Mouse (Mus musculus) thymus, postnatal 0 days (tissue): Measurements from ENCODE around the gene Sox11. TPM values are rescaled to one million over a fixed set of nuclear protein-coding genes. Genes with fewer than 3 reads are reported as not detected.

Experiments
- DNase-seq: peaks from one replicate; pipeline ENCODE4 v3.0.0-alpha.2; 2015; ENCODE audit warnings: low spot score
- polyA plus RNA-seq: library from polyadenylated mRNA; unstranded; fragments of >200 nt; fragmentation: Nextera tagmentation; extraction: Ambion mirVana; gene quantifications from 2 replicates; pipeline ENCODE4 v1.2.1, GENCODE M21; 2015

Gene Sox11
- polyA plus RNA-seq, 1 experiment from 2014 or later: 0.36 TPM

DNA sequence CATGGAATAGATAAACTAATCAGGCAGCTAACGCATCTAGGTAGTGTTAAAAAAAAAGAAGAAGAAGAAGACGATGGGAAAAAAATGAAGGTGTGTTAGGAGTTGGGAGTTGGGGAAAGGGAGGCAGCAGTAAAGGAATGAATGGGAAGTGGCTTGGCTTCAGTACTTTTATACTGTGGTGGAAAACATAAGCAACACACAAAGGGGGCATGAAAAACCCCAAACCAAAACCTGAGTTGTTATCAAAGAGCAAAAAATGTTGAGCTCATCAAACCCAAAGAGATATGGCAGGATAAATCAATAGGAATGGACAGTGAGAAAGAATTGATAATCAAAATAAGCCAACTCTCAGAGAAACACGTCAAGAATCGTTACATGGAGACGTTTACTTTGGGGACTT is 5.6 kb downstream of the Sox11 start:
- DNase-seq: no peak

DNA sequence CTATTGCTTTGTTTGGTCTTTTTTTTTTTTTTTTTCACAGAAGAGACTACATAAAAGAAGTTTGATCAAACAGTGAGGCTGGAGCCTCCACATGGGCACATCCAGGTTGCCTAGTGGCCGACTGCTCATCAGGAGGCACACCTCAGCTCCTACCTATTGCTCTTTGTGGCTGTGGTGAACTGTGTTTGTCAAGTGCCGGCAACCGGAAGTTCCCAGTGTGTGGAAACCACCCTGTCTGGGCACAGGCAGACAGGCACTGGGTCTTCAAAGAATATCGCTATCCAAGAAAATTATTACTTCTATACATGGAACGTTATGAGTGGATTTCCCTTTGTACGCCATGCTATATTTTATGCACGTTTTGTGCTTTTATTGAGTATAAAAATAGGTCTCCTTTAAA is 6.0 kb downstream of the Sox11 start:
- DNase-seq: no peak

DNA sequence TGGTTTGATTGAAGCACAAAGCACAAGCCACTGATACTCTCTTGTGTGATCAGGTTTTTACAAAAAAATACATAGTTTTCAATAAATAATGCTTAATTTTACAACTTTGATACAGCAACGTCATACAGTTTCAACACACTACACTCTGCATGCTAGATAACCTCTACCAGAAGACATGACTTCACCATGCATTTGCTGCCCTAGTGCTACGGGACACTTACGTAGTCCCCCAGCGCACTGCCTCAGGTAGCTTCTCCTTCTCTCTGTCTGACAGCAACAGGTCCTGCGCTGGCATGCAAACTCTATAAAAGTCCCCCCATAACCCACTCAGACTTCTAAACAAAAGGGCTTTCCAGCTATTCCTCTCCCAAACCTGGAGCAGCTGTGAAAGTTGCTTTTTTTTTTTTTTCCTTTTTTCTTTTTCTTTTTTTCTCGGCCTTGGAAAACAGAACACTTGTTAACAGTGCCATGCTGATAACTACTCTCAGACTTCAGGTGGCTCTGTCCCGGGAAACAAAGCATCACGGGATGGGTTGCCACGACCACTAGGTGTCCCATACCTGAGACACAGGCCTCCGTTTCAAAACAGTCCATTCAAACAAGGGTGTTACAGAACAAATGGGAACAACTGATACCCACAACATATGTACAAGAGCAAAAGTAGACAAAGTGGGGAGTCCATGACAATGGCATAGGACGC is 6.9 kb downstream of the Sox11 start:
- no peak for DNase-seq

DNA sequence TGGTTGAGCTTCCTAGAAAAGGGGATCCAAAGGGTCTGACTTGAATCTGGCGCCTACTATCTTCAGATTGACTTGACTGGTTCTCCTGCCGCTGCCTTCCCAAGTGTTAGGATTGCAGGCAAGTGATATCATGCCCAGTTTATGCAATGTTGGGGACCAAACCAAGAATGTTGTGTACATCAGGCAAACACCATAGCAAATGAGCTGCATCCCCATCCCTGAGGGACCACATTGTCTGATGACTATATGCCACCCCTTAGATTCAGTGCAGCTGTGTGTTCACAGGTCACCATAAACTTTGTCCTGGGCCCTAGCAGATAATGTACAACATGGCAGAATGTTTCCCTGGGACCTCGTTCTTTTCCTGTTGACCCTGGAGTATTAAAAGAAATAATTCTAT is 8.8 kb downstream of the Sox11 start:
- DNase-seq: no peak

DNA sequence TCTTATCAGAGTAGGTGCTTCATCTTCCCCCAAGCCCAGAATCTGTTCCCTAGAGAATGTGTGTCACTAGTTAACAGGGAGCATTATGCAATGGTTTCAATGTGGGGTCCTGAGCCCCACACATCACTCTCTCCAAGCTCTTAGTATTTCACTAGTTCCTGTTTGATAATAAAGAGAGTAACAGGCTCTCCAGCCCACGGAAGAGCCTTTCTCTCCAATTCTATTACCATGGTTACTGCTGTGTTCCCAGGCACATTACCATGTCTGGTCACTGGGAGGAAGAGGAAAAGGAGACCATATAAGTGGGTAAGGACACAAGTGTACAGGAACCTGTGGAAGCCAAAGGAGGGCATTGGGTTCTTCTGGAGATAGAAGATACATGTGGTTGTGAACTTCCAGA is 19.0 kb downstream of the Sox11 start:
- no peak for DNase-seq

DNA sequence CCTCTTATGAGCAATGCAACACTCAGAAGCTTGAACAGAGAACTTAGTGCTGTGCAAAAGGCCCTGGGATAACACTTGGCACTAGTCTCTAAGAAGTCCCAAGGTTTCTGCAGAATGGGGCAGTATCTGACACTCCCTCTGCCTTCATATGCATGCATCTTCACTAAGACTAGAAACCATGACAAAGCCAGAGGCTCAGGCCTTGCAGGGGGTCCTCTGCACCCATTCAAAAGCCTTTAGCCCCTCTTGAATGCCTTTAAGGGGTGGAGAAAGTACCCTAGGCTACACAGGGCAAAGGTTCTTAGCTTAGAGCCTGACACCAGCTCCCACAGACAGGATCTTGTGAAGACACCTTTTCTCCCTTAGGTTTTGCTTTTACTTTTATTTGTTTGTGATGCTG is 21.7 kb downstream of the Sox11 start:
- DNase-seq: no peak

DNA sequence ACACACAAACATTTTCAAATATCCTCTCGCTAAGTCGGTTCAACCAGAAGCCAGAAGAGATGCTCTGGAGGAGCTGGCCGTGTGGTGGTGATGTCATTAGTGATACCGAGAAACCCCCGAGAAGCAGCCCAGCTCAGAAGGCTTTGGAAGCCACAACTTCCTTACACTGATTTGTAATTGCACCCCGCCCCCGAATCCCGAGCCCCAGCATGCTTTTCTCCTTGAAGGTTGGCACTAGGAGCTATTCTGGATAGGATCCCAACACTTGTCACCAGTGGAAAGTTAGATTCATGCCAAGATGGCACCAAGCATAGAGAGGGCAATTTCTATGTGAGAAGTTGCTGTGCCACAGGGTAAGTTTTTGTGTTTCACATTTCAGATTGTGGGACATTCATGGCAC is 29.4 kb downstream of the Sox11 start:
- DNase-seq: no peak

DNA sequence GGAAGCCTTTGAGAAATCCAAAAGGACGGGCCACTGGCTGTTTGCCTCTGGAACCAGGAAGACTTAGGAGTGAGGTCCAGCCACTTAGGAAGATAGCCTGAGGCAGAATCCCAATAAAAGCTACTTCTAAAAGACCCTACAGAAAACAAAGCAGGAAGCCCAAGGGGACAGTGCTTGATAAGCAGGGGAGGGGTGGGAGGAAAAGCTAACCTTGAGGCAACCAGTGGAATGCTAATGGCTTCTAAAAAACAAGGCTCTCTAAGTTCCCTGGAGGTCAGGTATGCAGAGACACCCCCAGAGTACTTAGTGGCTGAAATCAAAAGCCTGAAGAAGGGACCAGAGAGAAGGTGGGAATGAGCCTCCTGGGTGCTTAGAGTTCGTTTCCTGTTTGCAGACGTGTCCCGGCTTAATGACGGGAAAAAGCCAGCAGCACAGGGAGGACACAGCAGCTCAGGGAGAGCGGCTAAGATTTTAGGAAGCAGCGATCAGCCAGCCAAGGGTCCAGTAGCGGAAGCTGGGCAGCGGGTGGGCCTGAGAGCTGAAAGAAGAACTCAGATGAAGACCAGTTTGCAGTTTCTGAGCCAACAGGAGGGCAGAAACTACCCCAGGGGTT is 30.4 kb downstream of the Sox11 start:
- no peak for DNase-seq

DNA sequence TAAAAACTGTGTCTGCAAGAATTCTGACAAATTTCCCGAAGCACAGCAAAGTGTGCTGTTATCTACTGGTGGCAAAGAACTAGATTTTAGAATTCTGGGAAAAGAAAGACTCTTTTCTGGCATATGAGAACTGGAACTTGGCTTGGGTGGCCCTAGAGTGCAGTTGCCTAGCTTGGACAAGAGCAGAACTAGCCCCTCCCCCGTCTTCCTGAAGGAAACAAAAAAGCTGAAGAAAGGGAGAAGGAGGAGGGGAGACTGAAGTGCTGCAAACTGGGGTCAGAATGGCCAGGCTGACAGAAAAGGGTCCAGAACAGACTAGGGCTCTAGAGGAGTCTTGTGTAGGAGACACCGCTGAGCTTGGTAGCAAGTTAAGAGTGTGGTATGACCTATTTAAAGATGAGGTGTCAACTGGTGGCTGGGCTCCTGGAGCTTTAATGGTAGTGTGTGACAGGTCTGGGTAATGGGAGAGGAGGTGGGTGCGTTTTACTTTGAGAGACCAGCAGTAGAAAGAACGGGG is 31.0 kb downstream of the Sox11 start:
- DNase-seq: no peak

DNA sequence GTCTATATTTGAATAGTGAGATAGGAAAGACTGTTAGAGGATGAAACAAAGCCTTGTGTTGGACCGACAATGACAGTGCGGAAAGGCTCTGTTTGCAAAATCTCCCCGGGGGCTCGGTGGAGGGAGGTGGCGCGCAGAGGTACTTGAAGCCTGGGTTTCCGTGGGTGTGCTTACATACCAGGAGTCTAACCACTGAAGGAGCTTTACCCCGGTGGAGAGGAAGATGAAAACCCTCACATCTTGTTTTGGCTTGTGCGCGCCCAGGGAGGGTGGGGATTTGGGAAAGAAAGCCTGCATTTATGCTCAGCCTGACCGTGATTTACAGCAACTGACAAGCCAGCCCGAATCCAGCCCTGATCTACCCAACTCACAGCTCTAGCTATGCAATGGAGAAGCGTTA is 31.7 kb downstream of the Sox11 start:
- no peak for DNase-seq

DNA sequence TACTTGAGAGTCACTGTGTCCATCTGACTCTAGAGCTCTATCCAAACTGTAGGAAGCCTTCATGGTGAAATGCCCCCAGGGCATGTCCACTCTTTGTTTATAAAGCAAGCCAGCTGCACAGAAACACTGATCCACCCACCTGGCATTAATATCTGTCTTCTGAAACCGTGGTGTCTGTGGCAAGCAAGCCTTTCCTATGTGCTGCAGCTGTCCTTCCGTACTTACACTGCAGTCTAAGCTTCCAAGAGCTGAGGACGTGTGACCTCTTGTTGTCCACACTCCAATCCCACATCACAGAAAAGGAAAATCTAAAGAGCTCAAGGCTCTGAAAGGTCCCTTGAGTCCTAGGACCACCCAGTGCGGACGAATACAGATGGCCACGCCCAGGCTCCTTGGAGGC is 32.4 kb downstream of the Sox11 start:
- DNase-seq: no peak

DNA sequence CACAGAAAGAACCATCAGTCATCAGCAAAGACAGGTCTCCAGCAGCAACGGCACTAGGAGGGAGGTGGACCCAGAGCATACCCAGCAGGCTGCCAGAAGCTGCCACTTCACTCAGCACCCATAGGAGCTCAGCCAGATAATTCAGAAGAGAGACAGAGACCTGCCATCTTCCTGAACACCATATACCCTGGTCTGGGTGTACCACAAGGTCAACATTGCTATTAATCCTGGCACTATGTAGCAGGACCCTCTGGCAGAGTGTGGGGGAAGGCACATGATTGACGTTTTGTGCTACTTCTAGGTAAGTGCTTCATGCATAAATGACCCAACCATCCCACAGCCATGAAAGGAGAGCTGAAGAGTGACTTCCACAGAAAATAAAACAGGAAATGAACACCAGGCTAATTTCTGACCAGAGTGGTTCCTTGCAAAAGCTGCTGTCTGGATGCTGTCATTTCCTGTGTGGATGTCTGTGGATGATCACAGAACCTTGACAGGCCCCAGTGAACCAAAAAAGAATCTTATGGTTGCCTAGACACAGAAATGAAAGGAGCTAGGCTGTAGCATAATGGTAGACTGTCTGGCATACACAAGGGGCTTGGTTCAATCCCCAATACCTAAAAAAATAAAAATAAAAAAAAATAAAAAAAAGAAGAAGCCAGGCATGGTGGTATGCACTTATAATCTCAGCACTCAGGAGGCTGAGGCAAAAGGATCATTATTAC is 37.5 kb downstream of the Sox11 start:
- DNase-seq: no peak

DNA sequence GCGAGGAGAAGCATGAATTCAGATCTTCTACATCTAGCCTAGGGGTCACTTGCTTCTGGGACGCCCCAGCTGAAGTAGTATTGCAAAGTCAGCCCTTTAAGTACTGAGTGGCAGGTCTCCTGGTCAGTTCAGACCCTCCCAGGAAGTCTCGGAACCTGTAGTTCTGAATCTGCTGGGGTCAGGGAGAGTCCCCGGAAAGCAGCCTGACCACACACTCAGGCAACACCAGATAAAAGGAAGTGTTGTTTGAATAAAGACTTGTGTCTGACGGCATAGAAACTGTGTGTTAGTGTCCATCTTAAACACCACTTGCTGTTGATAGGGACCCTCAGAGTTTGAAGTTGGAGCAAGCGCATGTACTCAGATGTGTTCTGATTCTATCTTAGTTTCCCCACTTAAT is 39.2 kb downstream of the Sox11 start:
- DNase-seq: no peak

DNA sequence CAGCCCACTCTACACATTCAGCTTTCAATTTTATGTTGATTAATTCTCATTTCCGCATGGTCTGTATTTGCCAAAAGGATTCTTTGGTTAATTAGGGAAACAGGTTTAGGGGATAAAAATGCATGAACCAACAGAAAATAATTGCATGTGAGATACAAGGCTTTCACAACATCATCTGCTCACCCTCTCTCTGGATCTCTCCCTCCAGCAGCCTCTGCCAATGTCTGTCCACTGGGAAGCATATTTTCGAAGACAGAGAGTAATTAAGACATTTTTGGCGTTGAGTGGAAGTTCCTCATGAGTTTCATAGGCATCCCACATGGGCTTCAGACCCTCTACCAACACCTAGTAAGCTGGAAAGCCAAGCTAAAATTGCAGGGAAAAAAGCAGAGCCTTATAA is 43.7 kb downstream of the Sox11 start:
- DNase-seq: no peak

DNA sequence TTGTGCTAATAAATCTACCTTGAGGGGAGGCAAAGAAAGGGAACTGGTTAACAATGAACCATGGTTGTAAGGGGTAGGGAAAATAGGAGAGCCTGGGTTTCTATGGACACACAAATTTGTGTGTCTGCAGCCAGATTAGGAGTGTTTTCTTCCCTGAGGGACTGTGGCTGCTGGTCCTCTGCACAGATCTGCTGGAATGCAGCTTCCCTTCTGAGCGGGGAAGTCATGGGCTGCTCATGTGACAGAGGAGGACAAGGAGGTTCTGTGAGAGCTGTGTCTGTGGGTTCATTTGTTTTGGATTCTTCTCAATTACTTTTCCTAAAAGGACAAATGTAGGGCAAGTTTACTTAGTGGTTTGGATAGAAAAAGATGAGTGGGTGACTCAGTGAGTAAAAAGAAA is 48.2 kb downstream of the Sox11 start:
- DNase-seq: no peak

DNA sequence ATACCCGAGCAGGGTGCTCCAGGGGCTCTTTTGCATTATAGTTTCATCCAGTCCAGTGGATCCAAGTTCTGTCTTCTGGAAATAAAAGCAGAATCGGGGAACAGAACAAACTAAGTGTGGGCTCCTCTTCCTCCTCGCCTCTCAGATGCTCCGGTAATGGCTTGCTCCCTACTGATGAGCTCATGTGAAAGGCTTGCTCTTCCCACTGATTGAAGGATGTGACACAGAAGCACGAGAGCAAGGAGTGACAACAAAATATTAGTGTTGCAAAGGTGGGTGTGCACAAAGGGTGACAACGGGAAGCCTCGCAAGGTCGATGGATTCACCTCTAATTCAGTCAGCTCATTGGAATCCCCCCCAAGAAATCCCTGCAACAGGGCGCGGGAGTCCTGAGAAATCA is 48.6 kb downstream of the Sox11 start:
- no peak for DNase-seq

DNA sequence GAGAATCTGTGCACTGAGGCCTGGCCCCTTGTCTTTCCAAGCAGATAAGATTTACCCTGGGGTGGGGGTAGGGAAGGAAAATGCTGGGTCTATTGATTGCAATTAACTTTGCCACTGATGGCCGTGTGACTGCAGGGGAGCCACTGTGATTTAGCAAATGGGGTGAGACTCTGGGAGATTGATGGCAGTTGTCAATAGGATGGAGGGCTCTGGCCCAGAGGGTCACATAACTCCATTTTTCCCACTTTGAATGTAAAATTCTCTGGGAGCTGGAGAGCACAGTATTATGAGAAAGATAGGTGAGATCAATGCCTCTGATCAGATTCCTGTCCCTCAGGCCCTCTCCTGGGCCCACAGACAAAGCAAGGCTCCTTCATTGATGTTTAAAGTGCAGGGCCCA is 49.2 kb downstream of the Sox11 start:
- DNase-seq: no peak
